Mouse (Mus musculus): ENCODE results near the gene Pla2g12a. TPM values are rescaled to one million over a fixed set of nuclear protein-coding genes. Genes with fewer than 3 reads are reported as not detected.

Pla2g12a gene
- total RNA-seq, 2 experiments from 2014 or later, result 17.6 to 17.9 TPM

DNA sequence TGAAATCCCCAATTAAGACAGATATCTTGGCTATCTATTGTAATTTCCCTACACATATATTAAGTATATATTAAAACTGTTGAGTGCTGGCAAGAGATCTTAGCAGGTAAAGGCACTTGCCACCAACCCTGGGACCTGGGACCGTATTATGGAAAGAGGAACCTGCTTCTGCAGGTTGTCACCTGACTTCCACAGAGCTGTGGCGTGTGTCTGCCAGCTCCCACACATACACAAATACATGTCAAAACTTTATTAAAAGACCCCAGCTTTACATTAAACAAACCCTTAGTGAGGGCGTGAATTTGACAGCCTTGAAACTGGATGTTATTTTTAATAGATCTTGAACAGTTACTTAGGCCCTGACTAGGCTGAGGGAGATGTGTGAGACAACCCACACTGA, 25.0 kb downstream of the Pla2g12a start:
- intact Hi-C loops (cut with DNase I), result loop anchor here (10.0 kb wide), 1 partner anchor 801 kb away; the partner anchor contains the start of gene Ostc
- no peak for DNase-seq (ENCODE audit: extremely low spot score in 1 of 2, low spot score in 2 of 2)
- no peak overlapping the region for H3K4me3 ChIP-seq
- no peak overlapping the region for H3K27ac ChIP-seq
- TF ChIP-seq CTCF (IDR thresholded peaks at IDR 0.05), result no peak

GRCm38 (mm10) chr3:129903866-129904265, 25.5 kb downstream of the Pla2g12a start:
- DNase-seq (ENCODE audit: extremely low spot score in 1 of 2, low spot score in 2 of 2), result no peak
- intact Hi-C loops (cut with DNase I), result loop anchor here (10.0 kb wide), 1 partner anchor 801 kb away; the partner anchor contains the start of gene Ostc
- Histone ChIP-seq H3K27ac (no peak overlapping the region), H3K4me3 (no peak overlapping the region)
- no peak for TF ChIP-seq CTCF (IDR thresholded peaks at IDR 0.05)

- no peak overlapping the region for H3K27ac ChIP-seq
- H3K4me3 ChIP-seq, result no peak overlapping the region
- intact Hi-C loops (cut with DNase I), result loop anchor here (10.0 kb wide), 1 partner anchor 800 kb away; the partner anchor contains the start of gene Ostc
- DNase-seq (ENCODE audit: extremely low spot score in 1 of 2, low spot score in 2 of 2), result no peak
- TF ChIP-seq CTCF (IDR thresholded peaks at IDR 0.05), result no peak
Measured at GRCm38 (mm10) chr3:129904381-129905132, 26.2 kb downstream of the Pla2g12a start.

DNA sequence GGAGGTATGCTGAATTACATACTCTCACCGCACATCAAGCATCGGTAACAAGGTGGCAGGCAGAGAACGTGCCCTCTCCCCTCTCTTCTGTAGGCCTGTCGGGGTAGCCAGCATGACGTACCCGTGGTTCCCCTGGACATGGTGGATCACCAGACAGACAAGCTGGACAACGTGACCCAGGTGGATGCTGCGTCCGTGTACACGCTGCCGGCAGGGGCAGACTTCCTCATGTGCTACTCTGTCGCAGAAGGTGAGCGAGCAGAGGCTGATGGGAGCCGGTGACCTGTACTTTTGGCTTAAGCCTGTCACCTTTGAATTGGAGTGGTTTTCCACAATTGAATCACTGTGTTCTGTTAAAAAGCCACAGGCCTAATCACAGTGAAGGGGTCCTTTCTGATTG, 33.6 kb downstream of the Pla2g12a start:
- no peak overlapping the region for H3K4me3 ChIP-seq
- no peak for TF ChIP-seq CTCF (IDR thresholded peaks at IDR 0.05)
- DNase-seq (ENCODE audit: extremely low spot score in 1 of 2, low spot score in 2 of 2), result no peak
- no peak overlapping the region for H3K27ac ChIP-seq
- intact Hi-C loops (cut with DNase I), result no loop called here

DNA sequence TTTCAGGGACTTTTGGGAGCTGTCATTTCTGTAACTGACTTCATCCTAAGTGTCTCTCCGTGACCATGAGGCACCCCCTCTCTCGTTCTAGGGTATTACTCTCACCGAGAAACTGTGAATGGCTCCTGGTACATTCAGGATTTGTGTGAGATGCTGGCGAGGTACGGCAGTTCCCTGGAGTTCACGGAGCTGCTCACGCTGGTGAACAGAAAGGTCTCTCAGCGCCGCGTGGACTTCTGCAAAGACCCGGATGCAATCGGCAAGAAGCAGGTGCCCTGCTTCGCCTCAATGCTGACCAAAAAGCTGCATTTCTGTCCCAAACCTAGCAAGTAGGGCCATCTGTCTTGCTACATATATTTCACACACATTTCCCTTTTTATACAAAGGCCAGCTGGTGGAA, 34.8 kb downstream of the Pla2g12a start:
- Histone ChIP-seq H3K27ac (no peak overlapping the region), H3K4me3 (no peak overlapping the region)
- DNase-seq (ENCODE audit: extremely low spot score in 1 of 2, low spot score in 2 of 2), result no peak
- intact Hi-C loops (cut with DNase I), result no loop called here
- TF ChIP-seq CTCF (IDR thresholded peaks at IDR 0.05), result no peak

GRCm38 (mm10) chr3:129917424-129917823, 39.0 kb downstream of the Pla2g12a start:
- intact Hi-C loops (cut with DNase I), result loop anchor here (5.0 kb wide), 3 partner anchors 50 to 145 kb away; partner anchors contain the start of gene Sec24b

DNA sequence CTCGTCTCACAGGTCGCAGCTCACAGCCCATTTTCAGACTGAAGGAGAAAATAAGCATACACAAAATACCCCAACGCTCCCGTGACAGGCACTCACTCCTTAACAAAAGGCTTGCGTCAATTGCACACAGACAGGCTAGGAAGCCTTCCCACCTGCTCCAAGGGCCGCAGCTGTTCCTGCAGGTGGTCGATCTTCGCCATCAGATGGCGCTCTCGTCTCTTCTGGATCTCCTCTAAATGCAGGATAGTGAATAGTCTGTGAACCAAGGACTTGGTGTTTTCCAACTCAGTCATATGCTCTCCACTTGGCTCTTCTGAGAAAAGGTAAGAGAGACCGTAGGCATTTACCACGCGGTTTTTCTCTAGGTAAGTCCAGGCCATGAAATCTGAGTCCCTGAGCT, 40.0 kb downstream of the Pla2g12a start:
- Histone ChIP-seq H3K27ac (no peak overlapping the region), H3K4me3 (no peak overlapping the region)
- TF ChIP-seq CTCF (IDR thresholded peaks at IDR 0.05), result peak; percentile 87
- peak; percentile 77 to 86 for DNase-seq (ENCODE audit: extremely low spot score in 1 of 2, low spot score in 2 of 2)
- intact Hi-C loops (cut with DNase I), result loop anchor here (1.0 to 5.0 kb wide), 4 partner anchors 49 to 162 kb away; partner anchors contain the start of gene Sec24b

More at GRCm38 (mm10) chr3:129917424-129917823, 39.0 kb downstream of the Pla2g12a start:
- no peak overlapping the region for H3K4me3 ChIP-seq
- DNase-seq (ENCODE audit: extremely low spot score in 1 of 2, low spot score in 2 of 2), result no peak
- H3K27ac ChIP-seq, result no peak overlapping the region
- TF ChIP-seq CTCF (IDR thresholded peaks at IDR 0.05), result no peak

GRCm38 (mm10) chr3:129923581-129923980, 45.2 kb downstream of the Pla2g12a start:
- intact Hi-C loops (cut with DNase I), result no loop called here

DNA sequence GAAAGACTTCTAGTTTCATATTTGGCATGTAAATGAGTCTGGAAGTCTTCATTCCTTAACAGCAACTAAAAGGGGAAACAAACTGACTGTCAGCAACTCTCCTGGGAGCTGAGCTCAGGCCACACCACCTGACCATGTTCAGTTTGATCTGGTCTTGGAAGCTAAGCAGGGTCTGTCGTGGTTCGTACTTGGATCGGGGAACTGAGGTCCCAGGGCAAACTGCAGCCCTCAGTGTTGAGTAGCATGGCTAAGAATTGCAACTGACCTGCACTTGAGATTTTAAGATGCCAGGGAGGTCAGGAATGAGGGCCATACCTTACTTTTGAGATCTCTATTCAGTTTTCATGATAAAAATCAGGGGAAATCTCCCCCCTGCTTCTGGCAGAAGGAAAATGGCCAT, 47.5 kb downstream of the Pla2g12a start:
- Histone ChIP-seq H3K27ac (no peak overlapping the region), H3K4me3 (no peak overlapping the region)
- no peak for DNase-seq (ENCODE audit: extremely low spot score in 1 of 2, low spot score in 2 of 2)
- intact Hi-C loops (cut with DNase I), result no loop called here
- TF ChIP-seq CTCF (IDR thresholded peaks at IDR 0.05), result no peak

More at GRCm38 (mm10) chr3:129923581-129923980, 45.2 kb downstream of the Pla2g12a start:
- no peak overlapping the region for H3K4me3 ChIP-seq
- no peak overlapping the region for H3K27ac ChIP-seq
- no peak for TF ChIP-seq CTCF (IDR thresholded peaks at IDR 0.05)
- no peak for DNase-seq (ENCODE audit: extremely low spot score in 1 of 2, low spot score in 2 of 2)

DNA sequence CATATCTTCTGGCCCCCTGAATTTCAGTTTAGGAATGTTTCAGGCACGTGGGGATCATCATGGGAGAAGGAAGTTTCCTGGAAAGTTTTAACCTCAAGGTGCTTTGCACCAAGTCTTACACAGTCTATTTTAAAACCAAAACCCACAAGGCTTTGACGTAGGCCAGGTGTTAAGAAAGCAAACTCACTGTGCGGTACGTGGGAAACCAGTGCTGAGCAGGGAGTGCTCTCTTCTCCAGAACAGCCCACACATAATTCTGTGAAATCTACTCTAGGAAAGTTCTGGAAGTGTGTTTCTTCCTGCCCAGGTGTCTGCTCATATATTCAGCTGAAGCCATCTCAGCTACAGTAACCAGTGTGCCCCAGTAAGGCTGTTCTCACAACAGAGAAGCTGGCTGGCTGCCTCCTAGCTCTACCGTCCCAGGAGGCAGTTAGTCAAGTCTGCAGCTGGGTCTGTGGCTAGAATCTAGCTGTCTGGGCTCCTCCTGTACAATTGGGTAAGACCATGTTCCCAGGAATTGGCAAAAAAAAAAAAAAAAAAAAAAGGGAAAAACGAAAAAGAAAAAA, 51.9 kb downstream of the Pla2g12a start:
- intact Hi-C loops (cut with DNase I), result no loop called here
- no peak for TF ChIP-seq CTCF (IDR thresholded peaks at IDR 0.05)
- DNase-seq (ENCODE audit: extremely low spot score in 1 of 2, low spot score in 2 of 2), result no peak

GRCm38 (mm10) chr3:129932443-129932842, 54.0 kb downstream of the Pla2g12a start:
- DNase-seq (ENCODE audit: extremely low spot score in 1 of 2, low spot score in 2 of 2), result no peak
- Histone ChIP-seq H3K27ac (no peak overlapping the region), H3K4me3 (no peak overlapping the region)
- intact Hi-C loops (cut with DNase I), result no loop called here
- TF ChIP-seq CTCF (IDR thresholded peaks at IDR 0.05), result peak; percentile 42

More for the DNA sequence above, 51.9 kb downstream of the Pla2g12a start:
- no peak overlapping the region for H3K27ac ChIP-seq
- H3K4me3 ChIP-seq, result no peak overlapping the region

DNA sequence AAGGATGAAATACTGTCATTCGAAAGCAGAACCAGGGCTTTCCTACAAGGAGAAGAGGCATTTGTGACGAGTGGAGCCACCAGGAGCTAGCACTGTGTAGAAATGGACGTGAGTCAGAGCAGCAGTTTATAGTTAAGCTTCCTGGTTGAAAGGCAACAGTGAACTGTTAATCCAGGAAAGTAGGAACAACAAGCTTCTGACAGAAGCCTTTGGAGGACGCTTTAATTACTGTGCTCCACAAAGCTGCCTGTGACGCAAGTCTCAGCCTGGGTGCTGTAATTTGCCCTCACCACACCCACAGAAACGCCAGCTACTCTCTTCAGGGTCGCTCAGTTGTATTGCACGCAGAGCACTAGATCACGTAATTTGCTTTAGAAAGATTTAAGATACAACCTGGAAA, 58.2 kb downstream of the Pla2g12a start:
- DNase-seq (ENCODE audit: extremely low spot score in 1 of 2, low spot score in 2 of 2), result no peak
- TF ChIP-seq CTCF (IDR thresholded peaks at IDR 0.05), result no peak
- H3K27ac ChIP-seq, result no peak overlapping the region

More for the DNA sequence above, 58.2 kb downstream of the Pla2g12a start:
- H3K4me3 ChIP-seq, result no peak overlapping the region
- intact Hi-C loops (cut with DNase I), result no loop called here

Measured in left cerebral cortex, adult 2 months (tissue).